Mouse (Mus musculus) liver, embryonic 13.5 days (tissue): ENCODE data around the gene Golga4. TPM values are rescaled to one million over a fixed set of nuclear protein-coding genes. Genes with fewer than 3 reads are reported as not detected.

Source experiments
- ATAC-seq: fragments of 200-750 bp; cut with Nextera tagmentation; 2 replicates; pipeline ENCODE4 v1.8.0; 2017; ENCODE audit warnings: low read depth, mild to moderate bottlenecking, moderate number of reproducible peaks, moderate library complexity
- DNase-seq: peaks from one replicate; pipeline ENCODE4 v3.0.0; 2022
- H3K27ac ChIP-seq: fragments of 300-500 bp; sonication (generic); 2 replicates; pipeline ENCODE4 v1.5.1; 2015; ENCODE audit warnings: moderate library complexity, mild to moderate bottlenecking, inconsistent platforms
- H3K27me3 ChIP-seq: fragments of 300-500 bp; sonication (generic); 2 replicates; pipeline ENCODE4 v1.6.1; 2015; ENCODE audit warnings: mild to moderate bottlenecking, inconsistent platforms
- H3K36me3 ChIP-seq: fragments of 300-500 bp; sonication (generic); 2 replicates; pipeline ENCODE4 v1.6.1; 2015; ENCODE audit warnings: mild to moderate bottlenecking, inconsistent platforms
- H3K4me1 ChIP-seq: fragments of 300-500 bp; sonication (generic); replicated peaks from 2 replicates; pipeline ENCODE4 v1.6.1; 2015; ENCODE audit warnings: inconsistent platforms
- H3K4me2 ChIP-seq: fragments of 300-500 bp; sonication (generic); 2 replicates; pipeline ENCODE4 v1.6.1; 2015; ENCODE audit warnings: inconsistent platforms, mild to moderate bottlenecking, moderate library complexity
- H3K4me3 ChIP-seq: fragments of 300-500 bp; sonication (generic); replicated peaks from 2 replicates; pipeline ENCODE4 v1.5.1; 2015; ENCODE audit warnings: mild to moderate bottlenecking, inconsistent platforms
- H3K9ac ChIP-seq: fragments of 300-500 bp; sonication (generic); 2 replicates; pipeline ENCODE4 v1.6.1; 2015; ENCODE audit warnings: mild to moderate bottlenecking, inconsistent platforms
- H3K9me3 ChIP-seq: fragments of 300-500 bp; sonication (generic); replicated peaks from 2 replicates; pipeline ENCODE4 v1.6.1; 2016; ENCODE audit warnings: inconsistent platforms
- WGBS: fragments of 180-500 bp; shearing (Covaris S2); methylation state at CpG from one replicate; pipeline ENCODE4 v1.1.7; 2015; ENCODE audit not compliant: insufficient replicate concordance; 5-methylcytosine and 5-hydroxymethylcytosine counted together
- polyA plus RNA-seq: library from polyadenylated mRNA; unstranded; fragments of >200 nt; fragmentation: Nextera tagmentation; extraction: Ambion mirVana; gene quantifications from 2 replicates; pipeline ENCODE4 v1.2.1, GENCODE M21; 2015

Golga4 gene
- polyA plus RNA-seq, 1 experiment from 2014 or later = 14.6 TPM

DNA sequence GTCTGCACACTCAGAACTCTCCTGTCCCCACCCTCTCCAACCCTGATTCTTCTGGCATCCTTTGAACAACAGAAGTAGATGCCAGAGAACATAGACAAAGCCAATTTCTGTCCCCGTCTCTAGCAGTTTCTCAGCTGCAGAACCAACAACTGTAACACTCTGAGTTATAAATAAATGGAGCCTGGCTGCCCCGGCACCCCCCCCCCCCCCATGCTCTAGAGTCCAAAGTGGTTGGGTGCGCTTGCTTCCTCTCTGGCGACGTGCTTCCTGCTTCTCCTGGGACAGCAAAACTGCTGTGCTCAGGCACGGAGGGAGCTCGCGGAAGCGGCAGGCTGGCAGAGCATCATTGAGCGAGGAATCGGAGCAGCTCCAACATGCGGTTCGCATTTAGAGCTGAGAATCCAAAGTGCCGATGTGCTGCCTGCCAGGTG is 105.1 kb downstream of the Golga4 start:
- H3K27ac ChIP-seq = no peak overlapping the region
- H3K4me1 ChIP-seq = peaks cover 15% of the 10 kb centered on the region
- ATAC-seq (no peak), DNase-seq (no peak)
- no peak overlapping the region for H3K9ac ChIP-seq
- H3K9me3 ChIP-seq = no peaks in the 10 kb centered on the region
- H3K36me3 ChIP-seq = no peaks in the 10 kb centered on the region
- H3K4me2 ChIP-seq = no peak overlapping the region
- peaks cover 56% of the 10 kb centered on the region for H3K27me3 ChIP-seq
- 28% methylated on average over 14 of the region's 14 CpGs for WGBS
- H3K4me3 ChIP-seq = no peak overlapping the region

DNA sequence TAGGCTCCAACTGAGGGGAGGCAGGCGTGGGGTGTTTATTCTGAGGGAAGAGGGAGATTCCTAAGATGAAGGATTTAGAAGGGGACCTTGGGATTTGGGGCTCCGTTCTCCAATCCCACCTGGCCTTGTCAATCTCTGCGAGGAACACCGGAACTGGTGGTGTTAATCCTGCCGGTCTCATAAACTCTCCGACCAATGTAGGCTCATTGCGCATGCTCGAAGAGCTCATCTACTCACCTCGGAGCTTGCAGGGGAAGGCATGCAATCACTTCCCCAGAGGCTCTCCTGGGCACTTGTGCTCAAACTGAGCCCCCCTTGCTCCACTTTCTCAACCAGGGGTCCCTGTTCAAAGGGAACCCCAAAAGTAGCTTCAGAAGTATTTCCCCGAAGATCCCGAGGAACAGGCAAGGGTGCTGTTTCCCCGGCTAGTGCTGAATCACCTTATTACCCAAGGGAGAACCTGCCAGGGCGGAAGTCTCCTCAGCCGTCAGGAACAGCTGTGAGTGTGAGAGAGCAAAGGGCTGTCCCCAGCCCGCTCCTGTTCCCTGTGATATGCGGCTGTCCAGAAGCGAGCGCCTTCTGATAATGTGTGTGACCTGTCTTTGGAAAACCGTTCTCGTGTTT is 106.0 kb downstream of the Golga4 start:
- H3K27me3 ChIP-seq = peaks cover 47% of the 10 kb centered on the region
- ATAC-seq = no peak
- WGBS = 34% methylated on average over 20 of the region's 20 CpGs

DNA sequence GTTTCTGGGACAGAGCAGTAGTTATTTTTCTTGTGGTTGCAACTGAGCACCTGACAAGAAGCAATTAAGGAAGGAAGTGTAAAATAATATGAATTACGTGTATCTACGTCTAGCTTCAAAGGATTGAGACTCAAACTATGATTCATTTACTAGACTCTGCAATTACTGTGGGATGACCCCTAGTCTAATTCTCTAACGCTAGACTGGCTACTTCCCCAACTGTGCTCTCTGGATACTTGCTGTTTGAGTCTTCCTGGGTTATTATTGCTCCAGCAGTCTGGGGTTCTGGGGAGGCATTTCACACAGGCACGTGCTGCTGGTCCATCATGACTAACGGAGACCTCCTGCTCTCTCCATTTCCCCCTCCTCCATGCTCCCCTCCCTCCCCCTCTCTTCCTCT is 111.2 kb downstream of the Golga4 start:
- Histone ChIP-seq H3K9me3 (no peaks in the 10 kb centered on the region), H3K36me3 (no peaks in the 10 kb centered on the region), H3K4me2 (no peak overlapping the region), H3K27me3 (peaks cover 1% of the 10 kb centered on the region), H3K4me1 (peaks cover 5% of the 10 kb centered on the region; the same call in 1 of the 2 replicates), H3K9ac (no peak overlapping the region), H3K4me3 (no peak overlapping the region), H3K27ac (no peak overlapping the region)
- ATAC-seq = no peak
- 45% methylated on average over 5 of the region's 5 CpGs for WGBS
- DNase-seq = no peak

More for the DNA sequence above, 106.0 kb downstream of the Golga4 start:
- no peak for DNase-seq
- Histone ChIP-seq H3K9ac (no peak overlapping the region), H3K4me1 (peaks cover 10% of the 10 kb centered on the region), H3K4me3 (no peak overlapping the region), H3K36me3 (no peaks in the 10 kb centered on the region), H3K4me2 (no peak overlapping the region), H3K9me3 (no peaks in the 10 kb centered on the region), H3K27ac (no peak overlapping the region)

DNA sequence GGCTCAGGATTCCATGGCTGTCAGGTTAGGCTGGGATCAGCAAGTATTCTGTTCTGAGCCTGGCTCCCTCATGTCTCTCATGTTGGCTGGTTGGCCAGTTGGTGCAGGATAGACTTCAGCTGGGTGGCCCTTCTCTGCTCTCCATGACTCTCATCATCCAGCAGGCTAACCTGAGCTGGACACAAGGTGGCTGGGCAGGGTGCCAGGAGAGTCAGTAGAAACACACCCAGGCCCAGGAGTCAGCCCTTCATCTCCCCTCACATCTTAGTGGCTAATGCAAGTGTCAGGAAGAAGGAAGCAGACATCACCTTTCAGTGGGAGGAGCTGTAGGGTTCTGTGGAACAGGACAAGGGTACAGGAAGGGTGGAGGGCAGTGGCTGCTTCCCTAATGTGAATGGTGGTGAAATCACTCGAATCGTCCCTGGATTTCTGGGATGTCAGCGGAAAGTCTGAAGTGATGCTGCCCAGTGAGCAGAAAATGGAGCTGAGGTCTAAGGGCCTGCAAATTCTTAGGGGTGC is 112.7 kb downstream of the Golga4 start:
- Histone ChIP-seq H3K4me1 (peaks cover 2% of the 10 kb centered on the region; the same call in 1 of the 2 replicates), H3K27me3 (no peaks in the 10 kb centered on the region), H3K27ac (no peak overlapping the region), H3K36me3 (no peaks in the 10 kb centered on the region), H3K9ac (no peak overlapping the region), H3K4me3 (no peak overlapping the region), H3K4me2 (no peak overlapping the region), H3K9me3 (no peaks in the 10 kb centered on the region)
- 35% methylated on average over 3 of the region's 3 CpGs for WGBS
- ATAC-seq (no peak), DNase-seq (no peak)

DNA sequence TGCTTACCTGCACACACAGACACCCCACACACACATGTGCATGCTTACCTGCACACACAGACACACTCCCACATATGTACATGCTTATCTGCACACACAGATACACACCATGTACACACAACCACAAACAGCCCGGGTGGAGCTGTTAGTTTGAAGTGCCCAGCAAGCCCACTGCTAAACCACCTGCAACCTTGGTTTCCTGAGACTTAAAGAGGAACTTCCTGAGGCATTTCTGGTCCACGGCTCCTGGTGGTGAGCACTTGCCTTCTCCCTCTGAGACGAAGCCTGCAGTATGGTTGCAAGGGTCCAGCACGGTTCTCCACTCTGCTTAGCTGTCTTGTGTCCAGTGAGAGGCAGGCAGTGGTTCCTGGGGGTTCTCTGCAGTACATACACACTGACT is 114.7 kb downstream of the Golga4 start:
- Histone ChIP-seq H3K4me2 (no peak overlapping the region), H3K9me3 (no peaks in the 10 kb centered on the region), H3K9ac (no peak overlapping the region), H3K4me3 (no peak overlapping the region), H3K27ac (no peak overlapping the region), H3K27me3 (no peaks in the 10 kb centered on the region), H3K36me3 (no peaks in the 10 kb centered on the region), H3K4me1 (peaks cover 5% of the 10 kb centered on the region; the same call in 1 of the 2 replicates)
- DNase-seq (no peak), ATAC-seq (no peak)
- WGBS = 12% methylated on average over 4 of the region's 4 CpGs

DNA sequence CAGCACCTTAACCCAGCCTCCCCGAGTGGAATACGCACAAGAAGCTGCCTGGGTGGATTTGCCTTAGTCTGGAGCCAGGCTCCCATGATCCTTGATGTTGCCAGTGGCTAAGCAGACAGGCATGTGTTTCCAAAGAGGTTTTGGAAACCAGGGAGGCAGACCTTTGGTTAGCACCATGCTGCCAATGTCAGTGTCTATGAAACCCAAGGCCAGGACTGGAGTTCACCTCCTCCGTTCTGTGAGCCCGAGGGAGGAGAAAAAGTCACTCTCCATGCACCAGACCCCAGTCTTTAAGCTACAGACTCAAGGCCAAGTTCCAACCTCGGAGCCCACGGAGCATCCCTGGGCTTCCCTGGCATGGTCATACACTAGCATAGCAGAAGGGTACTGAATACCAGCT is 115.6 kb downstream of the Golga4 start:
- Histone ChIP-seq H3K4me3 (no peak overlapping the region), H3K4me1 (peaks cover 5% of the 10 kb centered on the region; the same call in 1 of the 2 replicates), H3K27me3 (no peaks in the 10 kb centered on the region), H3K27ac (no peak overlapping the region), H3K9ac (no peak overlapping the region), H3K36me3 (no peaks in the 10 kb centered on the region), H3K9me3 (no peaks in the 10 kb centered on the region), H3K4me2 (no peak overlapping the region)
- WGBS = 60% methylated on average over 6 of the region's 6 CpGs
- DNase-seq (no peak), ATAC-seq (no peak)

DNA sequence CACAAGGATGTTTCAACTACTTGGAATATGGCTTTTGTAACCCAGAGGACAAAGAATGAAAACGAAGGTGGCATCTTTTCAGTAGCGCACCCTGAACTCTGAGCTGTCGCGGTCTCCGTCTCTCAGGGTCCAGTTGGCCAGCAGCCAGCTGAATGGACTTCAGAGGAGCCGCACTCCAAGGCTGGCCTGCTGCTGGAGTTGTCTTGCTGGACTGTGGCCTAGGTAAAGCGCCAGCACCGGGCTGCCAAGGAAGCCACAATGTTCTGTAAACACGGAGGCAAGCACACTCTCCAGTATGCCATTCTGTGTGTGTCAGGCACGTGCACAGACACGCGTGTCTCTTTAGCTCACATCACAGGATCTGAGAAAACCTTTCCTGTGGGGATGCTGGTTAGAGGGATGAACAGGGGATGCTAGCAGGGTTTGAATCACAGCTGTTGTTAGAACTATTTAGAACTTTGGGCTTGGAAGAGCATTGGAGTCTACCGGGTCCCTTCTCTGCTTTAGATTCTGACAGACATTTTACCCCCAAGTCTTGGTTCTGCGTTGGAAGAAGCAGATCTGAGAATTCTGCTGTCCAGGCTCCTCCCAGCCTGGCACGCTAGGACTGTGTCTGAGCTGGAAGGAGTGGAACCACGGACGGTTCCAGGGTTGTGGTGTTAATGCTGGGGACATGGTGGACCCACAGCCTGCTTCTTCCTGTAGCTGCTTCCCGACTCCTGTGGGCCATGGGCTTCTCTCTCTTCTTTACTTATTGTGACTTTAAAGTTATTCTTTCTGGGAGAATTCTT is 116.5 kb downstream of the Golga4 start:
- WGBS = 69% methylated on average over 18 of the region's 18 CpGs
- Histone ChIP-seq H3K9me3 (no peaks in the 10 kb centered on the region), H3K27ac (no peak overlapping the region), H3K4me1 (peaks cover 5% of the 10 kb centered on the region; the same call in 1 of the 2 replicates), H3K27me3 (no peaks in the 10 kb centered on the region), H3K4me2 (no peak overlapping the region), H3K4me3 (no peak overlapping the region), H3K36me3 (no peaks in the 10 kb centered on the region), H3K9ac (no peak overlapping the region)
- ATAC-seq (no peak), DNase-seq (no peak)

DNA sequence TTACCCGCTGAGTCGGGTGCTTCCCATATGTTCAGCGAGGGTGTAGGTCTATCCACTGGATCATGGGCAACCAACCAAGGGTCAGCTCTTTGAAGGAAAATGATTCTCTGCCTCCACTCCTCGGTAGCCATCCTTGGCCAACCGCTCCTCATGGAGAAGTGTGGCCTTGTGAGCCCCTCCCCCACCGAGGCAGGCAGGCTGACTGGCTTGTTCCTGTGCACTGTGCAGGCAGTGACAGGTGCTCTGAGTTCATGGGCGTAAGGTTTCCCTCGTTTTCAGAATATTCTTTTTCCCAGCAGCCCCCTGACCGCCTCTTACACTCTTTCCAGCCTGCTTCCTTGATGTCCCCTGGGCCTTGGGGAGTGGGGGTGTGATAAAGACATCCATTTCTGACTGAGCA is 117.4 kb downstream of the Golga4 start:
- no peaks in the 10 kb centered on the region for H3K9me3 ChIP-seq
- DNase-seq (no peak), ATAC-seq (no peak)
- H3K27ac ChIP-seq = no peak overlapping the region
- no peaks in the 10 kb centered on the region for H3K36me3 ChIP-seq
- WGBS = 49% methylated on average over 9 of the region's 9 CpGs
- no peak overlapping the region for H3K4me3 ChIP-seq
- peaks cover 5% of the 10 kb centered on the region; the same call in 1 of the 2 replicates for H3K4me1 ChIP-seq
- H3K4me2 ChIP-seq = no peak overlapping the region
- no peaks in the 10 kb centered on the region for H3K27me3 ChIP-seq
- no peak overlapping the region for H3K9ac ChIP-seq

DNA sequence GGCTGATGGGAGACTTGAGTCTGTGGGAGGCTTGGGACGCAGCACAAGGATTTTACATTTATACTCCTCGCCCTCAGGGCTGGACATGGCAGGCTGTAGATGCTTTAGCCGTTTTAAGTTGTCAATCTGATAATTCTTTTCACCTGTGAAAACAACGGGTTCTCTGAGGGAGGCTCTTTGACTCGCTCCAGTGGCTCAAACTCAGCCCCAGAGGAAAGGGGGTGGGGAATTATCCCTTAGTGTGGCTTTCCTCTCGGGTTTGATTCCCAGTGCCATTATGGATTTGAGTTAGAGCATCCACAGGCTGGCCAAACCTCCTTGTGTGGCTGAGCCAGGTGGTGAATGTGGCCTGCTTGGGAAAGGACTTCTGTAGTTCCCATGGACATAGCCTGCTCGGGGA is 118.1 kb downstream of the Golga4 start:
- no peak overlapping the region for H3K9ac ChIP-seq
- no peak overlapping the region for H3K4me2 ChIP-seq
- no peaks in the 10 kb centered on the region for H3K9me3 ChIP-seq
- no peak overlapping the region for H3K4me3 ChIP-seq
- ATAC-seq (no peak), DNase-seq (no peak)
- no peak overlapping the region for H3K27ac ChIP-seq
- H3K36me3 ChIP-seq = no peaks in the 10 kb centered on the region
- peaks cover 5% of the 10 kb centered on the region; the same call in 1 of the 2 replicates for H3K4me1 ChIP-seq
- H3K27me3 ChIP-seq = no peaks in the 10 kb centered on the region
- 53% methylated on average over 7 of the region's 7 CpGs for WGBS

DNA sequence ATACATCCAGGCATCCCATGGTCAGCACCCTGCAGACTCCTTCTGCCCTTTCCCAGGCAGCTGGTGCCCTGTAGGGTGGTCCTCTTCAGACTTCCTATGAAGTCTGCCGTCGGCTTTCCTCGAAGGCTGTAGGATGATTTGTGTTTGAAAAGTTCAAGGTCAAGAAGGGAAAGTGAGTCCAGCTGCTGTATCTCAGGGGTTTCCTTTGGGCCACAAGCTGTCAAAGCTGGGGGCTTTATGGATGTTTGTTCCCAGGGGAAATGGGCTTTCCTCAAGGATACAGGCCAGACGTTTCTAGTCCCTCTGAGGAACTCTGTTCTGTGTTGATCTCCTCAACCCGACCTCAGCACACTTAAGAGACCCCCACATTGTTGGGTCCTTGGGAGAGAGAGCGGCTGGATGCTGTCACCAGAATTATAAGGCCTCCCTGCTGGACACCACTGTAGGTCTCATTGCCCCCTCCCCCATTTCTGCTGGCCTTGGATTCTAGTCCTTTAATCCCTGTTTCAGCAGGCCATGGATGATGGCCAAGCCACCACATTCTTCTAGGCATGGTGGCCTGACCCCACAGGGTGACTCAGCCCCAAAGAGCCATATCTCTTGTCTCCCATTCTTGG is 123.8 kb downstream of the Golga4 start:
- ATAC-seq = no peak
- H3K27ac ChIP-seq = no peak overlapping the region
- WGBS = 62% methylated on average over 6 of the region's 6 CpGs

More for the DNA sequence above, 123.8 kb downstream of the Golga4 start:
- no peak for DNase-seq
- Histone ChIP-seq H3K4me3 (no peak overlapping the region), H3K27me3 (no peaks in the 10 kb centered on the region), H3K4me1 (peaks cover 23% of the 10 kb centered on the region), H3K36me3 (no peaks in the 10 kb centered on the region), H3K9ac (no peak overlapping the region), H3K9me3 (no peaks in the 10 kb centered on the region), H3K4me2 (no peak overlapping the region)
